Mouse (Mus musculus) kidney, postnatal 25 days (tissue): Measurements from ENCODE around the gene Tmem132c.
"Not testable (repeated sequence)": the region's sequence is repeated elsewhere in the genome, so short reads cannot be mapped to it uniquely, and the experiment has no call there.

ENCODE experiments used
- DNase-seq, 2 experiments: peaks; one replicate each; pipeline ENCODE4 v3.0.0; 2021; ENCODE audit warnings: mixed read lengths in 2 of 2

Tmem132c gene

DNA sequence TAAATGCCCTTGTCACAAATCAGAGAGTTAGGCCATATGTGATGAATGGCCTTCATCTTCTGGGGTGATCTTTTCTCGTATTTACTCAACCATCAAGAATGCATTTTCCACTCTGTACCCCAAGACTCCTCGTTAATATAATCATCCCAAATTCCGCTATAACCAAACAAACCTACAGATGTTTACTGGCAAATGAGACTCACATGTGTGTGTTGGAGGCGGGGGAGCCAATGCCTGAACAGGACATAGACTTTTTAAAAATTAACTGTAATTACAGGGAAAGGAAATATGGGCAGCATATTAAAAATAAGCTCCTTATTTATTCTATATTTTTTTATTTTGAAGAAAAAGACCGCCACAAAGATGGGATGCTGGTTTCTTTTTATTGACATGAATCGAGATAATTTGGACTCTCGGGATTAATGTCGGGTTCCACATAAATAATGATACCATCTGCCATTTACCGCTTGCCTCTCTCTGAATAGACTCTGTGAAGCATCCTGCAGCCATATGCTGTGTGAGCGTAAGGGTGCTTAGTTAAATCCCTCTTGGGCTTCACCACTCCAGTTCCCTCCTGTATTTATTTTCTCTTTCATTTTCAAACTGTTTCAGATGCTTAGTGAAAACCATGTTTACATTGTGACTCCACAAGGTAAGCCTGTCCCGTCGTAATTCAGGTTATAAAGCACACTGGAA, 105.6 kb downstream of the Tmem132c start:
- DNase-seq: no peak

DNA sequence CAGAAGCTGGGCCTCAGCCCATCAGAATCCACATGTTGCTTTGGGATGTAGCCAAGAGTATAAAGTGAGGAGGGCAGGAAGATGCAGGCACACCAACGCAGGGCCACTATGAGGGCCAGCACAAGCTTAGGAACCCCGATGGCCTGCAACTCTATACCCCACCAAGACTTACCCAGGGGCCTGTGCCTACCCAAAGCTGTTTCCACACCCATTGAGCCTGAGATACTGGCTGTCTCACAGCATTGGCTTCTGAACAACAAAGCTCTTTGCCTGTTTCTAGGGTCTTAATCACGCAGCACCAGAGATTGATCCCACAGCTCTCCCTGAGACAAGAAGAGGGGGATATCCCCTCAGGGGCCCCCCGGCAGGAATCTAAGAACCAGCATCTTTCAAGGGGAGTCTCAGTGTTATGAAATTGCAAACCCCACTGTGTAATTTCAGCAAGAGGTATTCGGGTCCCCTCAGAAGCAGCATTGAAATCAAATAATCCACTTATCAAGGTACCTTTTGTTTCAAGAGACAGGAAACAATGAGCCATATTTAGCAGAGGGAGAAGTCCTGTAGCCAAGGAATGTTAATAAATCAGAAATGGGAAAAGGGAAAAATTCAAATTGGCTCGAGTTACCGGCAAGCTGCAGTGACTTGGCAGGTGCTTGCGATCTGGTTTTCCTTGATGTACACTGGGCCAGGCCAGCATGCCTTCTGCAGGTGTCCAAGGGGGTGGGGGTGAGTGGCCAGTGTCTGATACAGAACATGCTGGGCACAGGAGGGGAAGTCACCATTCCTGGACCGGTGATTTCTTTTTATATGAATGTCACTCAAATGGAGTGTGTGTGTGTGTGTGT, 107.8 kb downstream of the Tmem132c start:
- DNase-seq: no peak

DNA sequence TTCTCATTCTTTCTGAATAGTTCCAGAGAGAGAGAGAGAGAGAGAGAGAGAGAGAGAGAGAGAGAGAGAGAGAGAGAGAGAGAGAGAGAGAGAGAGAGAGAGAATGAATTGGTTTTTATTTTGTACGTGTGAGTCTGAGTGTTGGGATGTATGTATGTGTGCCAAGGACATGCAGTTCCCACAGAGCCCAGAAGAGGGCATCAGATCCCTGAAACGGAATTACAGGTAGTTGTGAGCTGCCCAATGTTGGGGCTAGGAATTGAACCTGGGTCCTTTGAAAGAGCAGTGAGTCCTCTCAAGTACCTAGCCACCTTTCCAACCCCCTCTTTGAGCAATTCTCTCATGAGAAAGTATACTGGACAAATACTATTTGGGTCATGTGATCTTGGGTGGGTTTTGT, 111.4 kb downstream of the Tmem132c start:
- DNase-seq: peak in 1 of 2 experiments; percentile 26

DNA sequence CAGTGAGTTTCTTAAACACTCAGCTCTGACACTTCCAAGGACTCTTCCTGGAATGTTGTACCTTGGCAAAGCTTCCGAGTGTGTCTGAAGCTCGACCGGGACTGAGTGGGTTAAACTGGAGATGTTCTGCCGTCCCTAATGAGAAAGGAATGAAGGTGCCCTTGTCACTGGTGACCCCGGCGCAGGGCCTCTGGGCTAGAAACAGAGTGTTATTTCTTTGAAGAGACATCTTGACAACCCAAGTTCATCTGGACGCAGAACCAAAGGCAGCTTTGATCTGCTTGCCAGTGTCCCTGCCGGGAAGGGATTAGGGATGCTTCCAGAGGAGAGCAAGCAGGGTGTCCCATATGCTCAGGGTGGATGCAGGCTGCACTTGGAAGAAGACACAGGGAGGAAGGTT, 114.2 kb downstream of the Tmem132c start:
- no peak for DNase-seq

DNA sequence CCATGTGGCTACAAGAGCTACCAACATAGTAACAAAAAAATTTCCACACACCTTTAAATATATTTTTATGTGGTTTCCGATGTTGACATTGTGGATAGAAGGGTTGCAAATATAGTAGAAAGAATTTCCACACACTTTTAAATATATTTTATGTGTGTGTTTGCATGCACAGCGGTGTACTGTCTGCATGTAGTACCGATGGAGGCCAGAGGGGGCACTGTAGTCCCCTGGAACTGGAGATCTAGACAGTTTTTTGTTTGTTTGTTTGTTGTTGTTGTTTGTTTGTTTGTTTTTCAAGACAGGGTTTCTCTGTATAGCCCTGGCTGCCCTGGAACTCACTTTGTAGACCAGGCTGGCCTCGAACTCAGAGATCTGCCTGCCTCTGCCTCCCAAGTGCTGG, 116.3 kb downstream of the Tmem132c start:
- DNase-seq: not testable (repeated sequence)

DNA sequence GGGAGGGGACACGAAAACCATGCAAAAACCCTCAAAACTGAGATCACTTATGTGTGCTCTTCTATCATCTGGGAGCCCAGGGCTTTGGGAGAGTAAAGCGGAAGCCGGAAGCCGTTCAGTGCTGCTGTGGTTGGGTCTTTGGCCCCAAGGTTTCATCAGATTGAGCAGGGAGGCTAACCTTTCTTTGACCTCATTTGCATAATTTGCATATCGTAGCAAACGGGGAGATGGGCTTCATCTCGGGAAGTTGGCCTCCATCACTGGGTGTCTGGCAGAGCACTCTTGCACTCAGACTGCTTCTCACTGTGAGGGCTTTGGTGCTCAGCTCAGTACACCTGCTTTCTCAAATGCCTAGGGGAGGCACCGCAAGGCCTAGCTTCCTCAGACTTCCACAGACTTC, 119.5 kb downstream of the Tmem132c start:
- no peak for DNase-seq

DNA sequence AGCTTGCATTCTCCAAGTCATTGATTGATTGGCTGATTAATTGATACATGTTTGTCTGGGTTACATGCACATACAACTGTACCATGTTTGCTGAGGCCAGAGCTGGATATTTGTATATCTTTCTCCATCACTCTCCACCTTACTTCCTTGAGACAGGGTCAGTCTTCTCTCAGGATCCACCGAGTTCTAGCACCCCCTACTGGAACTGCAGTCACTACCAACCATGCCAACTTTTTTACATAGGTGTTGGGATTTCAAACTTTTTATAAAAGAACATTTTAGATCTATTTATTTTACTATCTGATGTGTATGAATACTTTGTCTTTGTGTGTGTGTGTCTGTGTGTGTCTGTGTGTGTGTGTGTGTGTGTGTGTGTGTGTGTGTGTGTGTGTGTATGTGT, 123.5 kb downstream of the Tmem132c start:
- DNase-seq: no peak

DNA sequence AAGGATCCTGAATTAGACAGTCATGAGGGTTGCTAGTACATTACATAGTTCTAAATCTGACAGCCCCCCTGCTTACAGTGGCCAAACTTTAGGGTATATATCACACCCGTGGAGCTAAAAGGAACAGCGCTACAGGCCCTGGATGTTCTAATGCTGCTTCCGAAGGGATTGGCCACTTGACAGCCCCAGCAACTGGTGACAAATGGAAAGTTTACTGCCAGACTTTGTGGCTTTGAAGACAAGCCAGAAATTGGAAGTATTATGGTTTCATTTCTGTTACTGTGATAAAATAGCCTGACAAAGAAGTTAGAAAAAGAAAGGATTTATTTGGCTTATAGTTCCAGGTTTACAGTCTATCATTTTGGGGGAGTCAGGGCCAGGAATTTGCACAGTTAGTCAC, 126.6 kb downstream of the Tmem132c start:
- DNase-seq: no peak

DNA sequence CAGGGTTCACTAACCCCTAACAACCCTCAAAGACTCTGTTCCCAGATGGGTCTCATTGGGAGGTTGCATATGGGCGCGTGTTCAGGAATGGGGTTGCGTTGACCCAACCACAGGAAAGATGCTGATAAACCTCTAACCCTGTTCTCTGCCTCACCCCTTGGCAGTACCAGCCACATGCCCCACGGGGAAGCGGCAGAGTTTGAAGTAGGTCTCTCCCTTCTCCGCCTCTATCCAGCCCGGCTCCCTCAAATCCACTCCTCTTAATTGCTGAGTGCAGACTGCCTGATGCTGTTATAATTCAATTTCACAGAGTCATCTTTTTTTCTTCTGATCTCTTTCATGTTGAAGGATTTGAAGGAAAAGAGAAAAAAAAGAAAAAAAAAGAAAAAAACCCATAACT, 128.2 kb downstream of the Tmem132c start:
- no peak for DNase-seq

DNA sequence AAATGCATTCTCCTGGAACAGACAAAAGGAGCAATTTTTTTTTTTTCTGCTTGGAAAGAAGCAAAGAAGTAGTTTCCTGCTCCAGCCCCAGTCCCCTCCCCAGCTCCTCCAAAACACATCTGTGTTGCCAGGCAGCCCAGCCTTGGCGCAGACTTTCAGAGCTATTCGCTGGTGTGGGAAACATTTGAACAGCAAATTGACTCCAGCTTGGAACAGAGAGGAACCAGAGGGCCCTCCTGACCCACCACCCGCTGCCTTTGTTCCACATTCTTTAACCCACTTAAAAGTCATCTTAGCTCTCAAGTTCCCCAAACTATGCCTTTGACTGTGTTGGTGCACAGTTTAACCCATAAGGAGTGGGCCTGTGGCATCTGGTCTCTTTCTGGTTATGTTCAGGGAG, 128.9 kb downstream of the Tmem132c start:
- DNase-seq: no peak

DNA sequence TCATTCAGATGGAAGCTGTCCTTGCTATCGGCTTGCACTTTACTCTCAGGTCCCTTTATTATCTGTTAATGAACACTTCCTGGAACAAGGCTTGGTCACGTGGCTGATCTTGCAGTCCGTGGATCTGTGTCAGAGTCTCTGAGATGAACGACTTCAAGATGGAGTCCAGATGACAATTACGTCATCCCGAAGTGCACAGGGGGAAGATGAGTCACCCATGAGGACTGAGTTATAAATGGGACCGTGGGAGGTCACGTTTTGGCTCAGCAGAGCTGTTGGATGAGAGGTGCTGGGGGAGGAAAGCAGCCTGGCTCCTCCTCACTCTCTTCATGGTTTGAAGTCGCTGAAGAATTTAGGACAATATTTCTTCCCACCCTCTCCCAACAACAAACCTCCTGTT, 132.6 kb downstream of the Tmem132c start:
- no peak for DNase-seq

DNA sequence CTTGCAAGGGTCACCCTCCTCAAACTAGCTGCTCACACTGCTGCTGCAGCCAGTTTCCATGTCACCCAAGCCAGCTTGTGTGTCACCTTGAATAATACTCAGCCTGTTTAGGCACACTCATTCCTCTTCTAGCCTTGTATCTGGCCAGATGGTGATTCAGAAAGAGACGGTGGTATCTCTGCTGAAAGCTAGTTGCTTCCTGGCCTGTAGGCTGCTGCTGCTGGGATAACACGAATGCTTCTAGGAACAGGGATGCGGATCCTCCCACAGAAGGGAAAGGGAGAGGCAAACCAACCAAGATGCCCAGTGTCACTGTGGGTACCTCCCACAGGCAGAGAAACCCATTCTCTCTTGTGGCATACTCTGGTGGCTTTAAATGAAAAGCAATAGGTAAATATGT, 134.0 kb downstream of the Tmem132c start:
- DNase-seq: no peak

DNA sequence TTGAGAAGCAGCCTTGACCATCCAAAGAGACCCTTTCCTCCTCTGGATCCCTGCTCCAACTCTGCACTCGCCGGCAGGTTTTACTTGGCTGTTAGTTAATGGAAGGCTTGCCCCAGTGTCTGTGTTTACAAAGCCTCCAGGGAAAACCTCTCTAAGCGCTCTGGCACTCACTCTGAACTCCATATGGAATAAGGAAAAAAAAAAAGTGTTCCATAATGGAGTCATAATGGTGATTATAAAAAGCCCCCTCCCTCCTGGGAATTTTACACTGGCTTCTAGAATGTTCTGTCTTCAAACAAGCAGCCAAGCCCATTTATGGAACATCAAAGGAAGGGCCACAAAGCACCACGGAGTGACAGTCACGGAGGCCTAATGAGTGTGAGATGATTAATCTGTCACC, 136.9 kb downstream of the Tmem132c start:
- no peak for DNase-seq

DNA sequence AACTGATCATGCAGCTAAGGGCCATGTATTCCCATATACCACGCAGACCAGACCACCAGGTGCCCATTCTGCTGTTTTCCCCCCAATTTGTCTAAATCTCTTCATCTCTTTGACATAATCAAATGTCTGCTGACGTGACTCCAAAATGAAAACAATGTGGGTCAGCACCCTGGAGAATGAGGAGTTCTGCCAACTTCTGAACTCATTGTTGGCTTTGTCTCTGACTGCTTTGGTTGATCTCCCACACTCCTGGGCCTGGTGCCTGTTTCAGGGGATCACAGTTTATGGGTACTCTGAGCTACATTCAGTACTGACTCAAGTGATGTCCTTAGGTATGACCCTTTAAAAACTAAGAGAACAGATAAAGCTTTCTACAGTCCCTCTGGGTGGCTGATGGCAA, 137.7 kb downstream of the Tmem132c start:
- no peak for DNase-seq

DNA sequence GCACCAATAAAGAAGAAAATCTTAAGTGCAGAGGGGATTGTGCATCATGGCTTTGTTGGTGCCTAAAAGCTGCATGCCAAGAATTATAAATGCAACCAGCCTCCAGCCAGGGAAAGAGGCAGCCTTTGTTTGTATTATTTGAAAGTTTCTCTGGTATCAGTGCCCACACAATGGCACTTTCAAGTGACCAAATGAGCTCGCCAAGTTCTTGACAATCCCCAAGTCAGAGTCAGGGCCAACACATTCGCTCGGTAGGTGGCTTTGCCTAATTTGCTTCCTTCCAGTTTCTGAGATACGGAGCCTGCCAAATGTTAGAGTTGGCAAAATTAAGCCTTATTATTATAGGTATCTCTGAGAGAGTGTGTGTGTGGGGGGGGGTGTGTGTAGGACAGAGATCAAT, 139.6 kb downstream of the Tmem132c start:
- no peak for DNase-seq

DNA sequence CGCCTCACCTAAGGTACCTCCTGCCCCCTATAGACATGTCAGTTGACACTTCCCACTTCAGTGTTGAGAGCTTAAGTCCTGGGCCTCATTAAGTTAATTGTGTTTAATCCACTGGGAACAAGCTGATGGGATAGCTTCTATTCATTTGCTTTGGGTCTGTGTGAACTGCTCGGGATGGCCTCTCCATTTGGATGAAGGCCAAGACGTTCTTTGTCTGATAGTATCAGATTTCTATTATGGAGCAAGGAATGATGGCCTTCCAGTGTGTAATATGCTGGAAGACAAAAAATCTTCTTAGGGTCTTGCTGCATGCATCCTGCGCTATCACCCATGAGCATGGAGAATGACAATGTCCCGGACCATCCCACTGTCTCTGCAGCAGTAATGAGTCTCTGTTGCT, 141.0 kb downstream of the Tmem132c start:
- DNase-seq: no peak

DNA sequence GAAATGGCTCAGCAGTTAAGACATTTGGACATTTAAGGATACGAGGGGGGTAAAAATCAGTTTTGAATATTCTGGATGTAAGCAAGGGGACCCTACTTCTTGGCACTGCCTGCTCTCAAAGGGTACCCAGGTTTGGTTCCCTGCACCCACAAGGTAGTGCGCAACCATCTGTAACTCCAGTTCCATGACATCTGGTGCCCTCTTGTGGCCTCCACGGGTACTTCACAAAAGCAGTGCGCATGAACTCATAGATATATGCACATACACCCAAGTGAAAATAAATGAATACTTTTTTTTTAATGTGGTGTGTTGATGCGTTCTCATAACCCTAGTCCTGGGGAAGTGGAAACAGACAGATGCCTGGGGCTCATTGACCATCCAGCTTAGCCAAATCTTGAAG, 149.6 kb downstream of the Tmem132c start:
- DNase-seq: no peak

DNA sequence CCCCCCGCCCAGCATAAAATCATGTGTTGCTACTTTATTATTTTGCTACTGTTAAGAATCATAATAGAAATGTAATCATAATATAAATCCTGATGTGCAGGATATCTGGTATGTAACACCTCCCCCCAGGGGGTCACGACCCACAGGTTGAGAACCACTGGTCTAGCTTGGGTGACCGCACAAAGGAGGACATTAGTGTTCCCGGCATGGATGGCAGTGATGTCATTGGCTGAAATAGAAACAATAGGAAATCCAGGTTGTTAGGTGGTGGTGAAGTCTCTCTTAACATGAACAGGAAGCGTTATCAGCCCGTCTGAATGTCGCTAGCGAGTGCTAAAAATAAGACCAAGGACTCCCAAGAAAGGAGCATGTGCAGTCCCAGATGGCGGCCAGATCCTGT, 155.3 kb downstream of the Tmem132c start:
- no peak for DNase-seq

DNA sequence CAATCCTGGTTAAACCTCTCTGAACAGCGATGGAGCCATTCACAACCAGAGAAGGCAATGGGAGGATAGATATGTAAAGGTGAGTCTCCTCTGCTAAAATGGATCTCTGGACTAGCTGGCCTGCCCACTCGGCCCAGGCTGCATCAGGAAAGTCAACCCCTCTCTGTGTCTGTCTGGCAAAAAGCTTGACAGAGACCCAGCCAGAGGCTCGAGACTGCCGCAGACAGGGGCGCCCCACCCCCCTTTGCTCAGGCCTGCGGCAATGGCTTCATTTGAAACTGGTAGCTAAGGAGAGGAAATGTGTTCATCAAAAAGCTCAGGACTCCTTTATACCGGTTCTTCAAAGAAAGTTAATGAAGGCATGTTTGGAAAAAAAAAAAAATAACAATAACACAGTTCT, 156.4 kb downstream of the Tmem132c start:
- no peak for DNase-seq

DNA sequence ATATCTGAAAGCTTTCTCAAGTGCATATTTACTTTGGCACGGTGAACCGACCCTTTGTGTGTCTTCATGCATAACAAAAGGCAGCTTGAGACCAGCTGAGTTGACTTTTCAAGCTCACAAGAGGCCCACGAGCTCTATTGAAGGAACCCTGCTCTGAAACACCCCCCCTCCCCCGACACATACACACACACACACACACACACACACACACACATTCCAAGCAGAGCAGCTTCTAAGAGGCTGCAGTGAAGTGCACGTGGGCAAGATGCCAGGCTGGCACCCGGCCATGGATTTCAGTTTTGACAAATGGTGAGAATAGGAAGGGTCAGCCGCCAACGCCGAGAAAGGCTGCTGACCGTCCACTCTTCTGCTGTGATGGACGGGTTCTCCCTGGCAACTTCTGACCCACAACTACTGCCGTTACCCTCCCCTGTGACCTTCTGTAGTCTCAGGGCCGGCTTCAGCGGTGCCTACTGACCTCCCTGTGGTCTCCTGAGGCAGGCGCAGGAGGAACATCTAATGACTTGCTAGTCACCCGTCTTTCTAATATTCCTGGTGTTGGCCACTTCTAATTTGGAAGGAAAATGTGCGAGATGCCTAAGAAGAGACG, 163.9 kb downstream of the Tmem132c start:
- peak; percentile 74 to 75 for DNase-seq

DNA sequence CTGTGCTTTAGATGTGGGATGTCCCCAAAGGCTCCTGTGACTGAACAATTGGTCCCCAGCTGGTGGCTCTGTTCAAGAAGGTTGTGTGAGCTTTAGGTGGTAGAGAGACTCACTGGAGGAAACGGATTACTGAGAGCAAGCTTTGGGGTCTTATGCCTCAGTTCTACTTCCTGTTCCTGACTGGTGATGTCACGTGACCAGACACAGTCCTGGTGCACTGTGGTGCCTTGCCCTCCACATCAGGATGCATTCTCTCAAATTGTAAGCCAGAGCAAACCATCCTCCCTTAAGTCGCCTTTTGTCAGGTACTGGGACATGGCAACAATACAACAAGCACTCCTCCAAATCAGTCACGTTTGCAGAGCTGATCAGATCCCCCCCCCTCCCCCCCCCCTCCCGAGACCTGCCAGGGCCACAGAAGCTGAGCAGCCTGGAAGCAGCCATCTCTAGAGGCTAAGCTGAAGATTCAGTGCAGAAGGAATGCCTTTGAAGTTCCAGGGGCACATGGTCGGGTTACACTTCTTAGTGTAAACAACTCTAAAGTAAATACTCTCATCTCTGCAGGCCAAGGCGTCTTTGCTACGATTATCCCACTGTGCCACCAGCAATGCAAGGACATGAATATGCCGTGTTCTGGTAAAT, 164.5 kb downstream of the Tmem132c start:
- no peak for DNase-seq

DNA sequence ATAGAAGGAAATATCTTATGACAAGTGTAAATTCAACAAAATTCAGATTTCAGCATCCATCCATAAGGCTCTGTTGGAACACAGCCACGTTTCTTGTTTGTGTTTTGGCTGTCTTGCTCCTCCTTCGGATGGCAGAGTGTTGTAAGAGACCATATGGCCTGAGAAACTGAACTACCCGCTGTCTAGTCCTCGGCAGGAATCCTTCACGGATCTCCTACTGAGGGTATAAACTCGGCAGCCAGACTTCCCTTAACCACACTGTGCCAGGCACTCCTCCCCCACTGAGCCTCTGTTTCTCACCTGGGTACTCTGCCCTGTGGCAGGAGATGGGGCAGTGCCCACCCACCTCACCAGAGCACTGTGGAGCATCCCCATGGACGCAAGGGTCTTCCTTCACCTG, 174.9 kb downstream of the Tmem132c start:
- DNase-seq: no peak

DNA sequence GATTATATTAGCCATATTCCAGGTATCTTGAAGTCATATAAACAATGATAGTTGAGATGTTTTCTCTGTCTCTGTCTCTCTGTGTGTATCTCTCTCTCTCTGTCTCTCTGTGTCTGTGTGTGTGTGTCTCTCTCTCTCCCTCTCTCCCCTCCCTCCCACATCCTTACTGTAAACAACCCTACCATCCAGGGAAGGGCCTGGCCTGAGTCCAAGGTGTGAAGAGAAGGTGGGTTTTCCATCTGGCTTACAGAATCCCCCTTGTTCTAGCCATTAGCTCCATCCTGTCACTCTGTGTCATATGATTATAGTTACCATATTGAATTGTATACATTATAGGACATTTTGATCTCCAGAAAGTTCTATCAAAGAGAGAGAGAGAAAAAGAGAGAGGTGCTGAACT, 182.3 kb downstream of the Tmem132c start:
- DNase-seq: no peak

DNA sequence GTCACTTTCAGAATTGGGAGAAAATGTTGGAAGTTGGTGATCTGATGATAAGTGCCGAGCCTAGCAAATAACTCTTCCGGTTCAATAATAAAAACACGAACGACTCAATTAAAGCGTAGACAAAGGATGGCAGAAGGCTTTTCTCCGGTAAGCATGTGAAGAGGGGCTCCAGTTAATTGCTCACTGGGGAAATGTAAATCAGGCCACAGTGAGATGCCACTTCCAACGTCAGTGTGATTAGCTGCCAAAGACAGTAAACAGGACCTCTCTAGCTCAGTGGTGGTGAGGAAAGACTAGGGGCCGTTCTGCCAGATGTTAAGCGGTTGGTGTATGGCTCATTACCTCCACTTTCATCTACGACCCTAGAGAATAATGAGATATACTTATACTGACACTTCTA, 187.5 kb downstream of the Tmem132c start:
- DNase-seq: no peak
